Mouse (Mus musculus) left cerebral cortex, postnatal 10 days (tissue): Measurements from ENCODE around the gene Zfp652. TPM values are rescaled to one million over a fixed set of nuclear protein-coding genes. Genes with fewer than 3 reads are reported as not detected.
"Not testable (repeated sequence)": the region's sequence is repeated elsewhere in the genome, so short reads cannot be mapped to it uniquely, and the experiment has no call there.

Experiments
- DNase-seq, 2 experiments: peaks; one replicate each; pipeline ENCODE4 v3.0.0; 2021 to 2022; ENCODE audit warnings: low spot score in 2 of 2, mixed read lengths in 1 of 2; ENCODE audit errors: extremely low spot score in 1 of 2
- intact Hi-C: fragments of 180-260 bp; cut with DNase I; formaldehyde crosslinking; loops from one replicate; pipeline ENCODE4 v1.15.1; 2025
- total RNA-seq, 2 experiments: library from RNA; stranded (reverse); gene quantifications; 2 replicates each; pipeline ENCODE4 v1.2.3; 2021

Gene Zfp652
- total RNA-seq, 2 experiments from 2014 or later: 39.9 to 40.8 TPM

DNA sequence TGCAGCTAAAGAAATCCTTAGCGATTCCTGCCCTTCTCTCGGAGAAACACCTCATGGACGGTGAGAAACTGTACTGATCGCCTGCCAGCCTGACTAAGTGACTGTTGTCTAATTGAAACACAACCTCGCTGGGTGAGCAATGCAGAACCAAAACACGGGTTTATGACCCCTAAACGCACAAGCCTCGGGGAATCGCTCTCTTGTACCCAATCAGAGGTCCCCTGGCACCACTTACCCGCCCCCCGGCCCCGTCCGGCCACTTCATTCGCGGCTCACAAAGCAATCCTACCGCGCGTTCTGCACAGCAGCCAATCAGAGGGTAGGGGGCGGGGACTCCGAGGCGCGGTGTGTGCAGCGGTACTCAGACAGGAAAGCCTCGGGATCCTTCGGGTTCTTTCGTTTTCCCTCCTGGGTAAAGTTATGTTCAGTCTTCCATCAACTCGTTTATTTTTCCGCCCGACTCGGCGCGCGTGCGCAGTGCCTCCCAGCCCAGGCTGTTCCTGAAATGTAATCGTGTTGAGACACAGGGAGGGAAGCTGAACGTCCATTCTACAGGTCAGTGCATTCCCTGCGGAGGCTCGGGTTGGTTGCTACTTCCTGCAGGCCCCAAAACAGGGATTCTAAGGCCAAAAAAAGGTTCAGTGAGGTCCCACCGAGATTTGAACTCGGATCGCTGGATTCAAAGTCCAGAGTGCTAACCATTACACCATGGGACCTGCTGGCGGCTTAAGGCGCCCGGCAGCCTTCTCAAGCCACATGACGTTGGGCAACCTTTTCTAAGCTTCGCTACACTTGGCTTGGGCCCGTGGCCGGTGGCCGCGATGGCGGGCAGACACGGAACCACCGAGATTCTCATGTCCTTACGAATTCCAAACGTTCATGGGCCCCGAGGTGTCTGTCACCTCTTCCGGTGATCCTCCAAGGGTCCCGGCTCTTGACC, 146.3 kb downstream of the Zfp652 start:
- peak; percentile 98 to 99 for DNase-seq
- intact Hi-C loops: no loop called here

DNA sequence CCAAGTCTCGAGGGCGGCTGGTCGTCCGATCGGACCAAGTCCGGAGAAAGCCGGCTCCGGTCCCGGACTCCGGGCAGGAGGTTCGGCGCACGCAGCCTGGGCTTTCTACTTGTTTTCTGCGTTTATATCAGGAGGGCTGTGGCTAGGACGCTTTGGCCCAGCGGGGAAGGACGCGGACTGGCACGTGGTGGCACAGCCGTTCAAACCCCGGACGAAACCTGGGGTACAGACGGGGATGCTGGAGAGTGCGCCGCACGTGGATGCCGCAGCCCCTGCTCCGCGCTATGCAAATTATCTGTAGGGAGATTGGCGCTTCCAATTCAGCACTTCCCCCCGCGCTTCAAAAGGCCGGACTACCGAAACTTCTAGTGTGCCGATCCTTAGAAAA, 147.0 kb downstream of the Zfp652 start:
- intact Hi-C loops: no loop called here
- DNase-seq: peak; percentile 64 to 80

GRCm38 (mm10) chr11:95860071-95860490, 147.6 kb downstream of the Zfp652 start:
- DNase-seq: no peak
- intact Hi-C loops: loop anchor here (5.0 kb wide), 1 partner anchor 33 kb away; no protein-coding TSS in a partner anchor

DNA sequence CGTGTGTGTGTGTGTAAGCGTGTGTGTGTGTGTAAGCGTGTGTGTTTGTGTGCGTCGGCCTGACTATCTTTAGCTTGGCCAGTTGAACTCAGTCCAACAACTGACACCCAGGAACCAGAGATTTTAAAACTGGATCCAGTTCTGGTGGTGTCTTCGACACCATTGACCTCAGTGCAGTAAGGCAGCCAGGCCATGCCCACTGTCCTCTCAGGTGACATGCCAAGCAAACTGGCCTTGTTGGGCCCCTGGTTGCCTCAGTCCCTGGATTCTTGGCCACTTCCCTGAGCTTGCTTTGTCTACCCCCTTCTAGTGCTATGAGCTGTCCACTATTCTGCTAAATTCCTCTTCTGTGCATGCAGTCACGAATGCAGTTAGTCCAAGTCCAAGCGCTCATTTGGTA, 148.9 kb downstream of the Zfp652 start:
- no peak for DNase-seq
- intact Hi-C loops: loop anchor here (5.0 kb wide), 1 partner anchor 34 kb away; no protein-coding TSS in a partner anchor

DNA sequence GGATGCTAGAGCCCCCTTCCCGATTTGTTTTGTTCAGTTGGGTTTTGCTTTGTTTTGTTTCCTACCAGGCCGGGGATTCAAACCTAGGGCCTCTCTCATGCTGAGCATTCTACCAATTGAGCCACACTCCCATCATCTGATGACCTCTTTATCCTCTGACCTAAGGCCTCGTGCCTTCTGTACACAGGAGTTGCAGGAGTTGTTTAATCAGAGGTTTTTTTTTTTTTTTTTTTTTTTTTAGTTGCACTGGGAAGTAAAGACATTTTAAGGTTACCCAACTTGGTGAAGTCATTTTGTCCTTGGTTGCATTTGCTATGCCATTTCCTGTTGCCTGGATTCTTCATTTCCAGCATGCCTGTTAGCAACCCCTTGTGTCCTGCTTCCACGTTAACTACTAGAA, 157.0 kb downstream of the Zfp652 start:
- DNase-seq: no peak

DNA sequence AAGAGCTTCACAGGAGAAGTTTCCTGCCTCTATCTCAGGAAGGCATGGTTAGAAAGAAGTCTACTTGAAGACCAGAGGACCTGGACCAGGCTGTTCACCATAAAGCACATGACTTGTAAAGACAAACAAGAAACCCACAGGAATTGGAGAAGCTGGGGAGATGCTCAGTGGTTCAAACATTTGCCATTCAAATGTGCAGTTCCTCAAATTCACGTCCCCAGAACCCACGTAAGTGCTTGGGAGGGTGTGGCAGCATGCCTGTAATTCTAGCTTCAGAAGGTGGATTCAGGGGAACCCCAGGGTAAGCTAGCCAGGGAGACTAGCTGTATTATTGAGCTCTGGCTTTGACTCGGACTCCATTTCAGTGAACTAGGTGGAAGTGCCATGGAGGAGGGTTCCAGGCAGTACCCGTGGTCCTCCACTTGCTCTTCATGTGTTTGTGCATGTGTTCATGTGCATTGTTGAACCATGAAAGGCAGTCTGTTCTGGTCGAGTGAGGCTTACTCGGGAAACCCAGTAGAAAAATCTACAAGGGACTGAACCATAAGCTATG, 157.5 kb downstream of the Zfp652 start:
- DNase-seq: no peak
- intact Hi-C loops: loop anchor here (10.0 kb wide), 1 partner anchor 255 kb away; no protein-coding TSS in a partner anchor

More for the DNA sequence above, 157.0 kb downstream of the Zfp652 start:
- intact Hi-C loops: no loop called here

- intact Hi-C loops: loop anchor here (10.0 kb wide), 1 partner anchor 249 kb away; no protein-coding TSS in a partner anchor
Measured at GRCm38 (mm10) chr11:95875804-95876203, 163.3 kb downstream of the Zfp652 start.

GRCm38 (mm10) chr11:95876296-95876695, 163.8 kb downstream of the Zfp652 start:
- intact Hi-C loops: loop anchor here (10.0 kb wide), 1 partner anchor 249 kb away; no protein-coding TSS in a partner anchor
- peak in 1 of 2 experiments; percentile 70 for DNase-seq

More at GRCm38 (mm10) chr11:95875804-95876203, 163.3 kb downstream of the Zfp652 start:
- no peak for DNase-seq

GRCm38 (mm10) chr11:95879861-95880260, 167.4 kb downstream of the Zfp652 start:
- intact Hi-C loops: loop anchor here (10.0 kb wide), 1 partner anchor 245 kb away; no protein-coding TSS in a partner anchor

More at GRCm38 (mm10) chr11:95879861-95880260, 167.4 kb downstream of the Zfp652 start:
- DNase-seq: not testable (repeated sequence)

Other genes starting within 250 kb of the Zfp652 start
- 10 to 100 TPM; 35.6 to 41.7 TPM for gene Nxph3, start 198.1 kb upstream of the Zfp652 start, total RNA-seq
- gene Ngfr, start 124.9 kb upstream of the Zfp652 start, total RNA-seq: 1 to 10 TPM; 1.9 to 2.1 TPM
- 100 to 1,000 TPM in 1 of 2 experiments, 10 to 100 TPM in 1; 88.3 to 104 TPM for gene Phb, start 45.7 kb upstream of the Zfp652 start, total RNA-seq
- 1 to 10 TPM; 1.1 to 1.3 TPM for gene B130006D01Rik, start 10.9 kb downstream of the Zfp652 start, total RNA-seq
- 10 to 100 TPM; 15.4 TPM for gene Phospho1, start 111.8 kb downstream of the Zfp652 start, total RNA-seq
- gene Gngt2, start 124.5 kb downstream of the Zfp652 start, total RNA-seq: 1 to 10 TPM in 1 of 2 experiments, under 1 TPM in 1; 0.79 to 2.3 TPM
- 1 to 10 TPM; 5.1 to 5.8 TPM for gene Abi3, start 129.8 kb downstream of the Zfp652 start, total RNA-seq
- gene B4galnt2, start 202.2 kb downstream of the Zfp652 start, total RNA-seq: not detected